Mouse (Mus musculus) A20 (cell line): ENCODE measurements at regions not wholly inside any gene's neighbourhood (a gene's known extent, or its start where the extent isn't known, plus 50 kb on each side); places are given as distances from the start of the nearest gene placed in this dataset.

Source experiments
- DNase-seq: peaks from one replicate; pipeline ENCODE4 v3.0.0-alpha.2; 2011; ENCODE audit warnings: low read depth, low spot score

DNA sequence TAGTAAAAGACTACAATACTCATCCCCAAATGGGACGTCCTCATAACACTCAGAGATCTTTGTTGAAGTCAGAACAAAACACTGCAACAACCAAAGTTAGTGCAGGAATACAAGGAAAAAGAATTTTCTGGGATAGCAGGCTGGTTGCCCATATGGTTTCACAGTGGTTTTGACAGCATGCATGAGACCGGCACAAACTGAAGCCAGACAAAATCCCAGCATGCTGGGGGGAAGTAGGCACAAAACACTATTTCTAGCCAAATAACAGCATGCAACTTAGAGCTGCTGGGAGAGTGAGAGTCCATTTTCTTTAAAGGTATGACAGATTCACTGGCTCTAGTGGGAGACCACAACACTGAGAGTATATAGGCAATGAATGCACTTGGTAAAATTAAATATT, 619.1 kb upstream of the Manea start:
- DNase-seq, result no peak

DNA sequence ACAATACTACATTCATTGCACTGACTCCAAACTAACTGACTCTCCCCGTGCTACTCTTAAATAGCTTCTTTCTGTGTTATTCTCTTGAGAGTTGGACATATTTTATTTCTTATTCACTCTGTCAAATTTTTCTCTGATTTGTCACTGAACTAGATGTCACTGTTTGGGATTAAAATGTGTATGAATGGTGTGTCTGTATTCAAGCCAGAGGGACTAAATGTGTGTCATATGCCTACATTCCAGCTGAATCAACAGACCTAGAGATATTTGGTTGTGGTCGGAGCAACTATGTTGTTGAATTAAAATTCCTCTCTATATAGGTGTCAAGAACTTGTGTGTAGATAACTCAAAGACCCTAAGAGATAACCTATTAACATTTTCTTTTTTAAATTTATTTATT, 618.2 kb upstream of the Manea start:
- DNase-seq, result no peak

DNA sequence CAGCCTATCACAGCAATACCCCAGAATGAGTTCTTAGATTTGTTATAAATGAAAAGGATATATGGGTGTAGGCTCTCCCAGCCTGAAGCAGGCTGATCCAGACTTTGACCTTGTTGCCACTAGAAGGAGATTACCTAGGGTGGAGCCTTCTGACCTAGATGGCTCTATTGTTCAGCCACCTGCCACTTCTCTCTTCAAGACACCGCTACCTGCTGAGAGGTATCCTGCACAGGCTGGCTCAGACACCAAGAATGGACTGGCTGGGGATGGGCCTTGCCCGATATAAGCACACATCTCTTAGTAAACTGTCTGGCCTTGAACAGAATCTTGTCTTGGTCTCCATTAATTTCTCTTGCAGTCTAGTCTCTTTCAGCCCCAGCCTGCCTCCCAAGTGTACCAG, 597.9 kb upstream of the Manea start:
- DNase-seq, result no peak

DNA sequence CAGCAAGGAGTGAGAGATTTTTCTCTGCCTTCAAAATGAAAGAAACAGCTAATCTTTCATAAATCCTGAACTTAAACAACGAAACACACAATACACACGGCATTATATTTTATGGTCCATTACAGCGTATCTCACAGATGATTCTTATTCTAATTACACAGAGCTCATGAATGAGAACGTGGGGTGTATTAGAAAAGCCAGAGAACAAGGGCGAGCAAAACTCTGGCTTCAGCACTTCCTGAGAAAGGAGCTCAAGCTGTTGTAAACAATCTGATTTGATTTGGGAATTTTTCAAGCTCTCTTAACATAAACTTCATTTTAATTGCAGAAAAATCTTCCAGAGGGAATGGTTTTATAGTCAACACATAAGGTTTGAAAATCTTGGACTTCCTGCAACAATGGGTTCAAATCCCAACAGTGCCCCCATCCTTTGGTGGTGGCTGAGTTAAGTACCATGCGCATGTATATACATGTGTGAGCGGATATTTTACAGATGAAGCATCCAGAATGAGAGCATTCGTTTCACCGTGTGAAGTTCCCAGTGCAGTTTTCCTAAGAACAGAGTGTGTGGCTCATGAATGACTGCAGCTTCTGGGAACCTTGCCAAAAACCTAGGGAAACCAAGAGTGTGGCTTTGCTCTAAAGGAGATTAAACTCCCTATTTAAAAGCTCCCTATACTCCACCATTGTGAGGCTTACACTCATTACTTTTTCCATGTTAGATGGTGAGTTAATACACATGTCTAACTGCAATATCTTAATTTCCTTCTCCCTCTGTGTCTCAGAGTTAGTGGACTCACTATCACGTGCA, 587.5 kb upstream of the Manea start:
- no peak for DNase-seq

- peak; percentile 48 for DNase-seq
These were observed 583.3 kb upstream of the Manea start for GRCm38 (mm10) chr4:26929879-26930481.

- no peak for DNase-seq
These were observed 579.4 kb upstream of the Manea start for GRCm38 (mm10) chr4:26926060-26926459.

DNA sequence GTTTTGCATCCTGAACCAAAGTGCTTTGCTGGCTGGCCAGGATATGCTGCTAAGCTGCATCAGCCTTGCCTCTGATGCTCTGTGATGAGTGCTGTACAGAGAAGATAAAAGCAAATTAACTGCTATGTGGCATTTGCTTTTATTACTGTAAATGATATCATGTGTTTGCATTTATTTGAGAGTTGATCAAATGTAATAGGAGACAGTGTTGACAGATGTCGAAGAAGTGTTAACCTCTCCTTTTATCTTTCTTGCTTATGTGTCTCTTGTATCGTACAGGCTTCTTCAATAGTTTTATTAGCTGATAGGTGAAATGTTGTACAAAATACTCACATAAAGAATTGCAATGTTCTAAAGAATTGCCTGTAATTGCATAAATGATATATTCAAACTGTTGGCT, 541.8 kb upstream of the Manea start:
- DNase-seq, result no peak

GRCm38 (mm10) chr4:26879022-26879421, 532.3 kb upstream of the Manea start:
- DNase-seq, result peak; percentile 16

DNA sequence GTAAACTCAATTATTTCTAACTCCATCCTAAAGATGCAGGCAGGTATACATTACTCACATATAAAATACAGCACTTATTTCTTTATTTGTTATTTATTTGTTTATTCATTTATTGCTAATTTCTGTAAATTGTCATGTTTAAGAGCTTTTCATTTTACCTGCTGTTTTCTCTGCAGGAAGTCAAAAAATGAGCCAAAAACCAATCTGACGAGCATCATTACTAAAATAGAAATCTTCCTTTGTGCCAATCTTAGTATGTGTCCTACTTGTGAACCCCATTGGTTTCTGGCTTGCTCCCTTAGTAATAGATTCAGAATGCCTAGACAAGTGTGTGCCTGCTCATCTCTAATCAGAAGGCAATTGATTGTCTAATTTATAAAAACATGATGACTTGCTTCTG, 495.1 kb upstream of the Manea start:
- DNase-seq, result no peak

- no peak for DNase-seq
These were observed 454.1 kb upstream of the Manea start for GRCm38 (mm10) chr4:26800831-26801230.

- no peak for DNase-seq
These were observed 446.6 kb upstream of the Manea start for GRCm38 (mm10) chr4:26793181-26793824.

- no peak for DNase-seq
These were observed 421.2 kb upstream of the Manea start for GRCm38 (mm10) chr4:26767896-26768295.

DNA sequence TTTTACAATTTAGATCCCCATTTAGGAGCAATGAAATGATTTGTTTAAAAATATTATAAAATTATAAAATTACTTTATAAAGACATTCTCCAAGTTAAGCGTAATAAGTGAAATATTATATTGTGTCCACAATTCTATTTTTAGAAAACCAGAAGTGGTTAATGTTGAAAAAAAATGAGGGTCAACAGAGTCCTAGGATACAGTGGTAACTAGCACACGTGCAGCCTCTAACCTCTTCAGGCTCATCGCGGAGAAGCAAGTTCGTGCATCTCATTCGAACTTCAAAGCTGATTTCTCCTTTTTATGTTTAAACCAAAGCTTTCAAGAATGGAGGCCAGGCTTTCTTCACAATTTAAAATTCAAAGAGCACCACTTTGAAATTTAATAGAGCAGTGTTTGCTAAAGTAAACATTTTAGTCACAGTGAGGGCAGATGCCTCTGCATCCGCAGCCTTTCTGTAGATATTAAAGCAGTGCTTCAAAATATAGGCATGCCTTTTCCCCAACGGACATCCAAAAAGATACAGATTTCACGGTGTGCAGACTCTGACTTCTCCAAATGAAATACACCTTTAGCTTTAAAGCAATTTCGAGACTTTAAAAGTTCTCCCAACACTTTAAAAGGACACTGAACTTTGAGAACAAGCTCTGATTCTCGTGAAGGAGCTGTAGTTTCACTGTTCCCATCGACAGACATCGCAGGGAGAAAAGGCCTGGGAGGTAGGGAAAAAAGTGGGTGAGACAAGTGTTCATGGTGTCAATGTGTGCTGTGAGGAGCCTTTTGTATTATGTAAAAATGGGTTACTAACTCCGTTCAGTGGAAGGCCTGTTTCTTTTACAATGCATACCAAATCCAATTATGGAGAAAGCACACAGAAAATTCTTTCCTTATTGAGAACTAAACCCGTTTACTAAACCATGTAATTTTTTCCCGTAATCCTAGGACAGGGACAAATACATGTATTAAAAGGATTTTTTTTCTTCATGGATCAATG, 419.8 kb upstream of the Manea start:
- DNase-seq, result no peak

DNA sequence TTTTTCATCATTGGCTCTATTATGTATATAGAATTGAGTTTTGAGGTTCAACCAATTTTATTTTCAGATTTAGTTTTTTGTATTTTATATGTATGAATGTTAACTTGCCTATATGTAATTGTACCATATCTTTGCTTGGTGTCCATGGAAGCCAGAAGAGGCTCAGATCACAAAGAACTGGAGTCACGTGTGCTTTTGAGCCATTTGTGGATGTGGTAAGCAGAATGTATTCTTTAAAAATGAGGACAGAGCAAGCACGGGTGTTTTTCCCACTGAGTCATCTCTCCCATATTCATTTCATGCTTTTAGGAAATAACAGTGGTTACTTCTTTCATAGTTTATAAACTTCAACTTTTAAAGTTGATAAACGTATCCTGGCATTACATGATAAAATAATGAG, 394.1 kb upstream of the Manea start:
- no peak for DNase-seq

DNA sequence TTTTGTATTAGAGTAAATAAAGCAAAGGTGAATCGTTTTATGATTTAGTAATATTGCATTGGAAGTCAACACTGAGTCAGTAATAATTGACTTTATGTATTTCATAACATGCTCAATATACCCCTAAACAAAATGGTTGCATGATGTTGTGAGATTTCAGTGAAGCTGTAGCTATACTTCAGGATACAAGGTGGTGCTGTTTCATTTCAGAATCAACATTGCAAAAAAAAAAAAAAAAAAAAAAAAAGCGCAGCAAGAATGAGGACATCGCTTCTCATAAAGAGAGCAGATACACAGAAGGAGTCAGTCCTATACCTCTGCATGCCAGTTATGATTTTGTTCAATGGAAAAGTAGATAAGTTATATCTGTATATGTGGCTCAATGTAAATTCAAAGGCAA, 389.7 kb upstream of the Manea start:
- no peak for DNase-seq

GRCm38 (mm10) chr4:26714437-26714836, 367.7 kb upstream of the Manea start:
- no peak for DNase-seq

DNA sequence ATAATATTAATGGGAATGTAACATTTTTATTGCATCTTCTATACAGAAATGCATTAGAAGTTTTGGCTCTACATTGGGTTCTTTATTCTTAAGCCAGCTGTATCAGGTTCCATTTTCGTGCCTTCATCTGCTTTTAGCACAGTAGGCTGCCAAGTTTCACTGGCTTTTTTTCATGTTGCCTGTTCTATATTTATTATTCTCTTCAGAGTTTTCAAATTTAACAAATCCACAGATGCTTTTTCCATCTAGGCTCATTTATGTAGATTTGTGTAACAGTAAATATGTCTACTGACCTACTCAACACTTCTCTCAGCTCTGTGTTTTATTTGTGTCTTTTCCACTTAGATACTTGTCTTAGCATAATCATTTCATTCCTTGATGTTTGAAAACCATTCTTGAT, 363.3 kb upstream of the Manea start:
- no peak for DNase-seq

- DNase-seq, result no peak
These were observed 349.3 kb upstream of the Manea start for GRCm38 (mm10) chr4:26695964-26696363.
